Mouse (Mus musculus): ENCODE results near the gene Nfia. TPM values are rescaled to one million over a fixed set of nuclear protein-coding genes. Genes with fewer than 3 reads are reported as not detected.

Nfia gene
- polyA plus RNA-seq, 1 experiment from 2014 or later, result 56.7 TPM

Other genes starting within 250 kb of the Nfia start
- gene E130114P18Rik, start 5.3 kb downstream of the Nfia start, polyA plus RNA-seq (2016; fragmentation: Nextera tagmentation; extraction: Ambion mirVana), result 5.4 and 6.4 TPM in 2 replicates

All from limb, embryonic 12.5 days (tissue).